Mouse (Mus musculus): Measurements from ENCODE around the gene Asna1.

Gene Asna1

DNA sequence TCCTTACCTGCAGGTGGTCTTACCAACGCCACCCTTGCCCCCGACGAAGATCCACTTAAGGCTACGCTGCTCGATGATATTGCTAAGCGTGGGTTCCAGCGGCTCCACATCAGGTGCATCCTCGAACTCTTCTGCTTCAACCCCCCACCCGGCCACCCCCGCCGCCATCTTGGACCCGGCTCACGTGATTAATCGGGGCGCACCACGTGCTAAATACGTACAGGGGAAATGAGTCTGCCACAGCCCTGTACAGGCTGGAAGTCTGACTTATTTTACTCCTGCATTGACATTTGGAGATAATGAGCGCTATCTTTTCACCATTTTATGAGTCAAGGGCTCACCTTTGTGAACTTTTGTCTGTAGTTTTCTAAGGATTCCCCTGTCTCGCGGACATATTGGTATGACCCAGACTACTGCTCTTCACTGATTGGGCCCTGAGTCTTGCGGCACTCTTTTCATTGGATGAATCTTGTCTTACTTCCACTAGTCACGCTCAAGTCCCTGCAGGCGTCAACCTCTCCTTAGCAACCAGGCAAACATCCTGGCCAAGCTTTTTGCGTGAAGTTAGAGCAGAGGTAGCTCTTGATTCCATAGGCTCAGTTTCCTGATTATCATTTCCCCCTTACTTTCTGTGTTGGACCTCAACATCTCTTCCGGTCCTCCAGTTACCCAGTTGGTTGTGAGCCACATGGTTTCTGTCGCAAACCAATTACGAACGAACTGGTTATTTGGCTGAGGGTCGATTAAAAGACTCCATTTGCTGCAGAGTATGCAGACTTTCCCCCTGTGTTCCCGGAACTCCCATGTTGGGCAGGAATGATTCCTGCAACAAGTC, at the start of gene Asna1:
TSS of gene Asna1 (minus strand) at position 184 of the 835 bp plus-strand sequence.
- in situ Hi-C loops (cut with MboI, MseI), result loop anchor here (5.0 kb wide), 1 partner anchor 48 kb away; the partner anchor contains the start of gene Junb

GRCm38 (mm10) chr8:85074617-85075016, 49.5 kb upstream of the Asna1 start:
- in situ Hi-C loops (cut with MboI, MseI), result loop anchor here (5.0 kb wide), 1 partner anchor 218 kb away; no protein-coding TSS in a partner anchor

DNA sequence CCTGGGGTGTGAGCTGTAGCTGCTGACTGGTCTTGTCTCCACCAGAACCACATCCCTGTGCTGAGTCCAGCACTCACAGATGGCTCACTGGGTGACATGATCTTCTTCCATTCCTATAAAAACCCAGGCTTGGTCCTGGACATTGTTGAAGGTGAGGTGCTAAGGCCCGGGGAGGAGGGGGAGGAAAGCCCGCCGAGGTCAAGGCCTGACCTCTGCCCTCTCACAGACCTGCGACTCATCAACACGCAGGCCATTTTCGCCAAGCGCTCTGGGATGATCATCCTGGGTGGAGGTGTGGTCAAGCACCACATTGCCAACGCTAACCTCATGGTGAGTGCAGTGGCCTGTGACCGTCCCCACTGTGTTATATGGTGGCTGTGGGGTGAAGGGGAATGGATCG, 49.1 kb upstream of the Asna1 start:
- in situ Hi-C loops (cut with MboI, MseI), result no loop called here

DNA sequence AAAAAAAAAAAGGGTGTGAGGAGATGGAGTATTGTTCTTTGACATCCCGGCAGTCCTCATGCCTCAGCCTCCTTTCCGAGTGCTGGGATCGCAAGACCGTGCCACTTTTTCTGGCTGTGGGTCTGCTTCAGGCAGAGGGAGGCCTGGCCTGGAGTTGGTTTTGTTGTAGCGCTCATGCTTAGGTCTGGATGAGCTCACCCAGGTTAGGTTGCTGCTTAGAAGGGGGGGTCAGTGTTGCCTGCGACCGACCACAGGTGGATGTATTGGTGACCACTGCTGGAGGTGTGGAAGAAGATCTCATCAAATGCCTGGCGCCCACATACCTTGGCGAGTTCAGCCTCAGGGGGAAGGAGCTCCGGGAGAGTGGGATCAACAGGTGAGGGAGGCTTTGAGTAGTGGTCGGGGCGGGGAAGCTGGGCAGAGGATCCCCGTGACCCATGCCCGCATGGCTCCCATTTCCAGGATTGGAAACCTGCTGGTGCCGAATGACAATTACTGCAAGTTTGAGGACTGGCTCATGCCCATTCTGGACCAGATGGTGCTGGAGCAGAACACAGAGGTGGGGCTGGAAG, 48.0 kb upstream of the Asna1 start:
- in situ Hi-C loops (cut with MboI, MseI), result no loop called here

GRCm38 (mm10) chr8:85072364-85072929, 47.4 kb upstream of the Asna1 start:
- in situ Hi-C loops (cut with MboI, MseI), result no loop called here

GRCm38 (mm10) chr8:85071514-85072281, 46.6 kb upstream of the Asna1 start, which contains the start of gene Dhps:
TSS of gene Dhps (plus strand) at chr8:85071757.
- in situ Hi-C loops (cut with MboI, MseI), result no loop called here

DNA sequence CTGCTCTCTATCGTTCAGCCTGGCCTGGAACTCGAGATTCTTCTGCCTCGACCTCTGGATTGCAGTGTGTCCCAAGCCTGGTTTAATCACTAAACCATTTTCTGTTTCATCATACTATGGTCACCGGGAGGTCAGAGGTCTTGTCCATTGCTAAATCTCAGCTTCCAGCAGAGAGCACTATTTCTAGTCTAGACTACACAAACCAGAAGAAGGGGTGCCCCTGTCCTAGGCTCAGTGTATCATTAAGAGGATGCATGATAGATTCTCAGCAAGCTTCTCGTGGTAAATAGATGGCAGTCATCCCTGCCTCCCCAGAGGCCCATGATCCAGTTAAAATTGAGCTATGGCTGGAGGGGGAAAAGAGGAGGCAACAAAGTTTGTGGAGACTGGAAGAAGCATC, 46.0 kb upstream of the Asna1 start:
- in situ Hi-C loops (cut with MboI, MseI), result no loop called here

- in situ Hi-C loops (cut with MboI, MseI), result no loop called here
These were observed 42.9 kb upstream of the Asna1 start, which contains the start of gene Gm5741 for GRCm38 (mm10) chr8:85067982-85068381. TSS of gene Gm5741 (minus strand) at chr8:85067982.

- in situ Hi-C loops (cut with MboI, MseI), result no loop called here
These were observed 42.1 kb upstream of the Asna1 start for GRCm38 (mm10) chr8:85067155-85067554.

- in situ Hi-C loops (cut with MboI, MseI), result no loop called here
These were observed 40.1 kb upstream of the Asna1 start for GRCm38 (mm10) chr8:85065213-85065612.

GRCm38 (mm10) chr8:85062603-85063002, 37.5 kb upstream of the Asna1 start:
- in situ Hi-C loops (cut with MboI, MseI), result no loop called here

GRCm38 (mm10) chr8:85059879-85060616, 35.0 kb upstream of the Asna1 start, which contains the start of gene Fbxw9:
TSS of gene Fbxw9 (plus strand) at chr8:85060055.
- in situ Hi-C loops (cut with MboI, MseI), result no loop called here

DNA sequence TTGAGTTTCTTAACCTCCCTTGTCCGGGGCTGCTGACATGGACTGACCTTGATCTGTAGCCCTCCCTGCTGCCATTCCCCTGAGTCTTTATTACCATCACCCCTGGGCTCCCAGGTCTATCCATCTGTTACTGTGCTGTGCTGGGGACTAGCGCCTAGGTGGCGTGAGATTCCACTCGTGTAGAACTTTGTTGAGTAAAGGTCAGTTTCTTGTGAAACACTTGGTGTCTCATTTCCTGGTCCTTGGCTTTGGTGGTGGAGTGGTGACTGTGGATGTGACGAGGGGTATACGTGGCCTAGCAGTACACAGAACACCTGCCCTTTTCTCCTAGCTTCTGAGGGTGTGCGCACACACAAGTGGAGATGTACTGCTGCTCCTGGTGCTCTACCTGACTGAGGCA, 32.3 kb upstream of the Asna1 start:
- in situ Hi-C loops (cut with MboI, MseI), result no loop called here

DNA sequence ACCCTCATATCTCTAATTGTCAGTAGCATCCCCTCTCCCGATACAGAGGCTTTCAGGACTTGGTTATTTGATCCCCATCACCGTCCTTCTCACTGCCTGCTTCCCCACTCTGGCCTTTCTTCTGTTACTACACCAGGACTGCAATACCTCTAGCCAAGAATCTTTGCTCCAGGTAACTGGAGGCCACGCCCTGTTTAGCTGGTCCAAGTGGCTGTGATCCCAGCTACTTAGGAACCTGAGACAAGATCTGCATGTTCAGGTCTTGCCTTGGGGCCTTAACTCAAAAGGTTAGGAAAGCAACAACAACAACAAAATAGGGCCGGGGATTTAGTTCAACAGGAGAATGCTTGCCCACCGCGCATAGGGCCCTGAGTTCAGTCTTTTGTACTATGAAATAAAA, 18.5 kb upstream of the Asna1 start:
- in situ Hi-C loops (cut with MboI, MseI), result no loop called here

DNA sequence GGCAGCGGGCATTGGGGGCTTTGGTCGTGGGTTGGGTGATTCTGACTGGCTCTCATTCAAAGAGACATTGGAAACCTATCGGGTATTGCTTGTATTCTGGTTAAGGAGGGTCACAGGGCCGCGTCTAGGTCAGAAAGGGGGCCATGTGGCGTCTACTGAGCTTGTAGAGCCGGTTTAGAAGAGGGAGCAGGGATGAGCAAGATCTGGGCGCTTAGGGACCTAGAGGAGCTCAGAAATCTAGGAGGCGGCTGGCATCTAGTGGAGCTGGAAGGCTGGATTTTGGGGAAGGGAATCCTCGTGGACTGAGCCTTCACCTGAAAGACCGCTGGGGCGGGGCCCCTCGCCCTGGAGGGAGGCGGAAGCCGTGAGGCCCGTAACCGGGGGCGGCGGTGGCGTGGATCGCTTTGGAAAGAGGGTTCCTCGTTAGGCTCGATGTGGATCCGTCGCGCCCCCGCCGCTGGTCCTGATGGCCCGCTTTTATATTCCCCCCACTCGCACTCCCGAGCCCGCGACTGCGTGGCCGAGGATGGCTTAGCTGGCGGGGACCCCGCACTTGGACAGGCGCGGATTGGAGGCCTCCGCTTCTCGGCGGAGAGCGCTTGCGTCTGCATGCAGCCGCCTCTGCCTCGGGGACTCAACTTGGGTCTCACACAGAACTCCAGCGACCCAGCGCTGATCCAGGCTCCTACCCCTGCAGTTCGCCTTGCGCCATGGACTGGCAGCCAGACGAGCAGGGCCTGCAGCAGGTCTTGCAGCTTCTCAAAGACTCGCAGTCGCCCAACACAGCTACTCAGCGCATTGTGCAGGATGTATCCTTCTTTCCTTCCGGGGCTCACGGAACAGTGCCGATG, 12.8 kb upstream of the Asna1 start:
- in situ Hi-C loops (cut with MboI, MseI), result no loop called here

DNA sequence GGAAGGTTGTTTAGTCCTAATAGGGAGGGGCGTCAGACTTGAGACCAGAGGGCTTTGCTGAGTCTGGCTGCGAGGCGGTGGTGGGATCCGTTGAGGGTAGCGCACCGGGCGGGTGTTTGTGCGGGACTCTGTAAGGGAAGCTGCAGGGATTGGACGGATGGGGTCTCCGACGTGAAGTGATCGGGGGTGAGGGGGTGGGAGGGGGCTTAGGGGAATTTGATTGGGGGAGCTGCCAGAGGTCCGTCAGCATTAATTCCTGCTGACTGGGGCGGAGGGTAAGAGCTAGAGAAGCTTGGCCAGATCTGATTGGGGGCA, 12.2 kb upstream of the Asna1 start:
- in situ Hi-C loops (cut with MboI, MseI), result no loop called here

DNA sequence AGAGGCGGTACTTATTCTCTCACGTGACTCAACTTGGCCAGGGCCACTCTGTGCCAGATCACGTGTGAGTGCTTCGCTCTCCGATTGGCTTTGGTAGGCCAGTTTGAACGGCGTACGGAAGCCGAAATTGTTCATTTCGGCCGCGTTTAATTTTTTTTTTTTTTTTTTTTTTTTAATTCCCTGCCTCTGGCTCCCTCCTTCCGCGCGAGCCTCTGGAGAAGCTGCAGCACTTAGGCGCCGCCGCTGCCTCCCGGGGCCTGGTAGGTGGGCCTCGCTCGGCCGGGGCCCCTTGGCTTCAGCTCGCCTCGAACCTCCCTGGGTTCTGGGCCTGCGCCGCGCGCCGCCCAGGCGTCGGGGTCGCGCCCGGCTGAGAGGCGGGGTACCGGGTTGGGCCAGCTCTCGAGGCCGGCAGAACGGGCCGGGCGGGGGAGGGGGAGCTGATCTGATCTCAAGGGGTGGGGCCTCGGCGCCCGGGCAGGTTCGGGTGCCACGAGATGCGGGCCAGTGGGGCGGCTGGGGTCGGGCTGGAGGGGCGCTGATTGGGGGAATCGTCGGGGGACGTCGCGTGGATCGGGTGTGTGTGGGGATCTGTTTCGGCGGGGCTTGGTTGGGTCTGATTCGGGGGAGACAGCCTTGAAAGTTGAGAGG, 11.8 kb upstream of the Asna1 start, which contains the start of gene Tnpo2:
TSS of gene Tnpo2 (plus strand) at position 198 of the 648 bp plus-strand sequence.
- in situ Hi-C loops (cut with MboI, MseI), result no loop called here

- in situ Hi-C loops (cut with MboI, MseI), result no loop called here
These were observed 11.3 kb upstream of the Asna1 start for GRCm38 (mm10) chr8:85036381-85036717.

GRCm38 (mm10) chr8:85035728-85036310, 10.7 kb upstream of the Asna1 start:
- in situ Hi-C loops (cut with MboI, MseI), result no loop called here

All from T-helper 1 cell (primary cell).